ENCODE assay signal across 9 mouse cellular contexts in genomic region chr14:32896896-32897295, GRCm38 (mm10). TPM values are rescaled to one million over a fixed set of nuclear protein-coding genes. Genes with fewer than 3 reads are reported as not detected.
DNase-seq lines count a peak whose midpoint lies in the region; ATAC-seq lines count a peak whose summit lies in the region.
"Had no signal": no experiment of that assay in that cellular context is flagged by ENCODE, and none has a peak within 500 bp of the region (broad histone marks: within the 10 kb centered on the region; RNA-seq: fewer than 3 reads in every experiment).

No protein-coding gene starts in this region.

- no peak overlapping the region for H3K4me3 ChIP-seq in kidney, embryonic 16.5 days (ENCODE audit: low read length)
- no peak overlapping the region for H3K4me3 ChIP-seq in forebrain, embryonic 10.5 days
- no peak overlapping the region for H3K4me3 ChIP-seq in intestine, embryonic 15.5 days (replicated peaks)

- peak; percentile 12 for DNase-seq in kidney, adult 18-20 months
- DNase-seq in cerebellum, adult 9-11 months: peak; percentile 36
- DNase-seq in heart, postnatal 4 days: peak; percentile 77
- peak; percentile 74 for DNase-seq in lung, postnatal 14 days
- DNase-seq in forebrain, embryonic 10.5 days (ENCODE audit: extremely low spot score, low spot score): no peak

- peaks cover 5% of the 10 kb centered on the region; the same call in 1 of the 2 replicates for H3K4me1 ChIP-seq in kidney, embryonic 16.5 days (ENCODE audit: insufficient read depth, low read length)
- no peaks in the 10 kb centered on the region for H3K4me1 ChIP-seq in forebrain, embryonic 10.5 days
- 0 out of 2 replicates have a peak, but pooled peaks cover 3% of the 10 kb centered on the region for H3K4me1 ChIP-seq in intestine, embryonic 15.5 days (replicated peaks)

- no peaks in the 10 kb centered on the region for H3K9me3 ChIP-seq in kidney, embryonic 16.5 days (ENCODE audit: low read length)
- H3K9me3 ChIP-seq in forebrain, embryonic 10.5 days: no peaks in the 10 kb centered on the region
- no peaks in the 10 kb centered on the region for H3K9me3 ChIP-seq in intestine, embryonic 15.5 days

- no peaks in the 10 kb centered on the region for H3K27me3 ChIP-seq in kidney, embryonic 16.5 days (ENCODE audit: insufficient read depth, low read length)
- no peaks in the 10 kb centered on the region for H3K27me3 ChIP-seq in forebrain, embryonic 10.5 days (ENCODE audit: poor library complexity, severe bottlenecking)
- H3K27me3 ChIP-seq in intestine, embryonic 15.5 days (replicated peaks): no peaks in the 10 kb centered on the region

- ATAC-seq in kidney, embryonic 16.5 days (ENCODE audit: low FRiP score, low TSS enrichment): no peak
- no peak for ATAC-seq in inflammation-experienced regulatory T-cells, adult 6 months
- ATAC-seq in intestine, embryonic 15.5 days: no peak

- no peak overlapping the region for H3K27ac ChIP-seq in kidney, embryonic 16.5 days (ENCODE audit: low read length)
- no peak overlapping the region for H3K27ac ChIP-seq in forebrain, embryonic 10.5 days
- H3K27ac ChIP-seq in intestine, embryonic 15.5 days: no peak overlapping the region

- no peak overlapping the region for H3K4me2 ChIP-seq in kidney, embryonic 16.5 days (replicated peaks; ENCODE audit: low read depth, low read length)
- H3K4me2 ChIP-seq in intestine, embryonic 15.5 days (replicated peaks): no peak overlapping the region

- H3K9ac ChIP-seq in kidney, embryonic 16.5 days (replicated peaks; ENCODE audit: low read length): no peak overlapping the region
- H3K9ac ChIP-seq in intestine, embryonic 15.5 days: no peak overlapping the region

- 97% methylated on average over 2 of the region's 2 CpGs for WGBS in kidney, embryonic 16.5 days
- 98% methylated on average over 2 of the region's 2 CpGs for WGBS in forebrain, embryonic 10.5 days
- WGBS in intestine, embryonic 15.5 days: 83% methylated on average over 2 of the region's 2 CpGs

- H3K36me3 ChIP-seq in kidney, embryonic 16.5 days (ENCODE audit: insufficient read depth, low read length): no peaks in the 10 kb centered on the region
- no peaks in the 10 kb centered on the region for H3K36me3 ChIP-seq in forebrain, embryonic 10.5 days (replicated peaks)
- no peaks in the 10 kb centered on the region for H3K36me3 ChIP-seq in intestine, embryonic 15.5 days

RNA-seq across cellular contexts. Expression of gene Vstm4, which starts 40.3 kb away (rescaled TPM):
- 45.7 and 51.8 TPM in 2 replicates for polyA plus RNA-seq in kidney, embryonic 16.5 days (2015; fragmentation: Nextera tagmentation; extraction: Ambion mirVana)
- 10 to 100 TPM; 18.6 to 19.4 TPM for total RNA-seq in heart, postnatal 4 days (2021)
- not detected for polyA plus RNA-seq in inflammation-experienced regulatory T-cells, adult 6 months (2017; shearing (Covaris generic))
- polyA plus RNA-seq in forebrain, embryonic 10.5 days (2016; fragmentation: Nextera tagmentation; extraction: Ambion mirVana): 1.5 and 2.1 TPM in 2 replicates
- polyA plus RNA-seq in intestine, embryonic 15.5 days (2015; fragmentation: Nextera tagmentation; extraction: Ambion mirVana): 25.2 and 26.7 TPM in 2 replicates
- total RNA-seq: common myeloid progenitor, adult 5-6 weeks had no signal
